Mouse (Mus musculus) bone marrow macrophage, adult 2 months (primary cell): ENCODE data around the gene Shisal2a.

Experiments used
- CTCF ChIP-seq: IDR thresholded peaks from 2 replicates; pipeline ENCODE4 v1.5.1; 2012; ENCODE audit warnings: low read depth, mild to moderate bottlenecking, low read length, moderate library complexity
- POLR2A ChIP-seq: IDR thresholded peaks from 2 replicates; pipeline ENCODE4 v1.6.1; 2012; ENCODE audit warnings: mild to moderate bottlenecking, low read depth, low read length, borderline replicate concordance

DNA sequence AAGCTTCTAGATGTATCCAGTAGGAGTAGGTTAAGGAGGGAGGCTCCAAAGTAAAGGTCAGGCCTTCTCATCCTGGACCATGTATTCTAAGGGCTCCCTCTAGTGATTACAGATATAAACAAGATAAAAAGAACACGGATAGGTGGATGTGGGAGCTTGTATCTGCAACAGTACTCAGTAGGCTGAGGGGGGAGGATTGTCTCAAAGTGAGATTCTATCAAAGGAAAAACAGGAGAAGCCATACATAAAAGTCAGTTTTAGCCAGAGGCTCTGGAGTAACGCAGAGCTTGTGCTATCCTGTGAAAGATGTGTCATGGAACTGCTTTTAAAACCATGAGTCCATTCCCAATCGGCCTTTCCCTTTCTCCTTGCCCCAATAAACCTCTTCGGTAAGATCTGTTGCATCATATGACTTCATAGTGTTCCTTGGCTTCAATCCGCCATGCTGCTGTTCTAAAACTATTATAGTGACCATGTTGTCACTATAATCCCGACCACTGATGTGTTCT lies 56.0 kb downstream of the Shisal2a start:
- TF ChIP-seq POLR2A (no peak), CTCF (no peak)
